Mouse (Mus musculus) erythroblast, embryonic 14.5 days (primary cell): ENCODE data around the gene Tsg101. TPM values are rescaled to one million over a fixed set of nuclear protein-coding genes. Genes with fewer than 3 reads are reported as not detected.

ENCODE experiments used
- H3K27me3 ChIP-seq: 2 replicates; pipeline ENCODE4 v1.6.1; 2012; ENCODE audit warnings: inconsistent platforms; ENCODE audit not compliant: control insufficient read depth
- H3K36me3 ChIP-seq: 2 replicates; pipeline ENCODE4 v1.6.1; 2012; ENCODE audit warnings: mild to moderate bottlenecking, inconsistent platforms; ENCODE audit not compliant: control insufficient read depth
- H3K4me1 ChIP-seq: 2 replicates; pipeline ENCODE4 v1.6.1; 2012; ENCODE audit warnings: inconsistent platforms; ENCODE audit not compliant: control insufficient read depth
- H3K4me3 ChIP-seq: replicated peaks from 2 replicates; pipeline ENCODE3; 2012; ENCODE audit warnings: moderate library complexity, mild to moderate bottlenecking, inconsistent platforms
- H3K9me3 ChIP-seq: 2 replicates; pipeline ENCODE4 v1.6.1; 2012; ENCODE audit warnings: low read length, inconsistent platforms, mixed read lengths; ENCODE audit not compliant: control insufficient read depth
- GATA1 ChIP-seq: IDR thresholded peaks from 2 replicates; pipeline ENCODE4 v1.6.1; 2012; ENCODE audit warnings: low read length, inconsistent platforms, mixed read lengths
- TAL1 ChIP-seq: IDR thresholded peaks from 3 replicates; pipeline ENCODE4 v1.6.1; 2012; ENCODE audit warnings: low read length, inconsistent platforms, mixed read lengths
- polyA plus RNA-seq: library from polyadenylated mRNA; stranded (reverse); fragments of >175 nt; gene quantifications from 2 replicates; pipeline ENCODE4 v1.2.3, GENCODE M21; 2012

Gene Tsg101
- polyA plus RNA-seq, 1 experiment, result 4.1 TPM

- Histone ChIP-seq H3K36me3 (peaks cover 71% of the 10 kb centered on the region), H3K4me3 (no peak overlapping the region), H3K9me3 (no peaks in the 10 kb centered on the region), H3K4me1 (peaks cover under 1% of the 10 kb centered on the region; the same call in 1 of the 2 replicates), H3K27me3 (no peaks in the 10 kb centered on the region)
- TF ChIP-seq TAL1 (no peak), GATA1 (no peak)
These were observed 67.1 kb downstream of the Tsg101 start for GRCm38 (mm10) chr7:46852666-46853065.

GRCm38 (mm10) chr7:46851026-46851425 is 68.7 kb downstream of the Tsg101 start:
- H3K9me3 ChIP-seq, result no peaks in the 10 kb centered on the region
- H3K36me3 ChIP-seq, result peaks cover 71% of the 10 kb centered on the region
- H3K4me1 ChIP-seq, result peaks cover 15% of the 10 kb centered on the region
- H3K27me3 ChIP-seq, result no peaks in the 10 kb centered on the region
- no peak overlapping the region for H3K4me3 ChIP-seq
- no peak for TF ChIP-seq TAL1
- no peak for TF ChIP-seq GATA1

- TF ChIP-seq GATA1 (no peak), TAL1 (no peak)
- peaks cover 54% of the 10 kb centered on the region for H3K36me3 ChIP-seq
These were observed 70.5 kb downstream of the Tsg101 start for GRCm38 (mm10) chr7:46849287-46849686.

GRCm38 (mm10) chr7:46846486-46847244 is 73.1 kb downstream of the Tsg101 start:
- Histone ChIP-seq H3K4me3 (peak overlapping the region; percentile 81), H3K9me3 (no peaks in the 10 kb centered on the region), H3K36me3 (peaks cover 31% of the 10 kb centered on the region), H3K4me1 (peaks cover 29% of the 10 kb centered on the region), H3K27me3 (no peaks in the 10 kb centered on the region)
- TF ChIP-seq GATA1 (no peak), TAL1 (no peak)

More at GRCm38 (mm10) chr7:46849287-46849686, 70.5 kb downstream of the Tsg101 start:
- H3K27me3 ChIP-seq, result no peaks in the 10 kb centered on the region
- no peak overlapping the region for H3K4me3 ChIP-seq
- peaks cover 29% of the 10 kb centered on the region for H3K4me1 ChIP-seq
- H3K9me3 ChIP-seq, result no peaks in the 10 kb centered on the region

- TF ChIP-seq TAL1 (no peak), GATA1 (no peak)
- Histone ChIP-seq H3K4me1 (peaks cover 30% of the 10 kb centered on the region), H3K9me3 (no peaks in the 10 kb centered on the region), H3K36me3 (peaks cover 25% of the 10 kb centered on the region), H3K27me3 (peaks cover 2% of the 10 kb centered on the region; the same call in 1 of the 2 replicates), H3K4me3 (peak overlapping the region; percentile 81)
These were observed 73.7 kb downstream of the Tsg101 start for GRCm38 (mm10) chr7:46845978-46846485.

GRCm38 (mm10) chr7:46845211-46845977 is 74.4 kb downstream of the Tsg101 start:
- TF ChIP-seq GATA1, result no peak
- TF ChIP-seq TAL1, result no peak
- peaks cover 21% of the 10 kb centered on the region for H3K36me3 ChIP-seq
- no peaks in the 10 kb centered on the region for H3K9me3 ChIP-seq
- peaks cover 2% of the 10 kb centered on the region; the same call in 1 of the 2 replicates for H3K27me3 ChIP-seq
- peak overlapping the region; percentile 81 for H3K4me3 ChIP-seq
- peaks cover 30% of the 10 kb centered on the region for H3K4me1 ChIP-seq

- Histone ChIP-seq H3K4me1 (peaks cover 43% of the 10 kb centered on the region), H3K36me3 (peaks cover 5% of the 10 kb centered on the region), H3K27me3 (peaks cover 2% of the 10 kb centered on the region; the same call in 1 of the 2 replicates), H3K4me3 (no peak overlapping the region), H3K9me3 (no peaks in the 10 kb centered on the region)
- no peak for TF ChIP-seq GATA1
- TF ChIP-seq TAL1, result no peak
These were observed 76.2 kb downstream of the Tsg101 start for GRCm38 (mm10) chr7:46843576-46843975.

- no peaks in the 10 kb centered on the region for H3K36me3 ChIP-seq
- peaks cover 42% of the 10 kb centered on the region for H3K4me1 ChIP-seq
- H3K4me3 ChIP-seq, result no peak overlapping the region
- H3K9me3 ChIP-seq, result no peaks in the 10 kb centered on the region
- no peak for TF ChIP-seq TAL1
- TF ChIP-seq GATA1, result no peak
- H3K27me3 ChIP-seq, result peaks cover 2% of the 10 kb centered on the region; the same call in 1 of the 2 replicates
These were observed 77.5 kb downstream of the Tsg101 start for GRCm38 (mm10) chr7:46842278-46842677.
